Mouse (Mus musculus): Measurements from ENCODE around the gene 0610012G03Rik. TPM values are rescaled to one million over a fixed set of nuclear protein-coding genes. Genes with fewer than 3 reads are reported as not detected.
"Not testable (repeated sequence)": the region's sequence is repeated elsewhere in the genome, so short reads cannot be mapped to it uniquely, and the experiment has no call there.

0610012G03Rik gene
- total RNA-seq (2021) = 10 to 100 TPM; 52.7 to 56.6 TPM
- long read RNA-seq, experiment 1, transcript 0610012G03Rik-201 (1 exons, 1,445 nt) = major isoform, 150 of 150 reads
- long read RNA-seq, experiment 1, partial matches to known transcripts = 0 of 150 reads
- long read RNA-seq, experiment 1, other reads (novel, unspliced or antisense) = 0 of 150 reads
- long read RNA-seq, experiment 2, transcript 0610012G03Rik-201 (1 exons, 1,445 nt) = major isoform, 120 of 120 reads
- long read RNA-seq, experiment 2, partial matches to known transcripts = 0 of 120 reads
- long read RNA-seq, experiment 2, other reads (novel, unspliced or antisense) = 0 of 120 reads

DNA sequence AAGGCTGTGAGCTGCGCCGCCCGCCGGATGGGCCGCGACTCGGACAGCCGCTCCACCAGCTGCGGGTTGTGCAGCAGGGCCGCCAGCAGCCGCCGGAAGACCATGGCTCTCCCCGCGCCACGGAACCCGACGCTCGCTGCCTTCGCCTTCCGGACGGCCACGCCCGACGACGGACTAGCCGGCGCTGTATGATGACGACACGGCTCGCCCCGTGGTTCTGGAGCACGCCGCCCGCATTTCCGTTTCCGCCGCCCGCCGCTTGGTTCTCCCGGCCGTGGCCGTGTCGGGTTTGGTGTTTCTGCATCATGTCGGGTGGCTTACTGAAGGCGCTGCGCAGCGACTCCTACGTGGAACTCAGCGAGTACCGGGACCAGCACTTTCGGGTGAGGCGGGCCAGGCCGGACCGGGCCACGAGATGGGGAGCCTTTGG is at the start of gene 0610012G03Rik, which contains the start of gene Ncbp2:
Gene 0610012G03Rik (minus strand): TSS at position 150 of the 430 bp plus-strand sequence.
Gene Ncbp2 (plus strand): TSS at position 169 of the 430 bp plus-strand sequence.
- DNase-seq (ENCODE audit: low spot score) = peak; percentile 95

DNA sequence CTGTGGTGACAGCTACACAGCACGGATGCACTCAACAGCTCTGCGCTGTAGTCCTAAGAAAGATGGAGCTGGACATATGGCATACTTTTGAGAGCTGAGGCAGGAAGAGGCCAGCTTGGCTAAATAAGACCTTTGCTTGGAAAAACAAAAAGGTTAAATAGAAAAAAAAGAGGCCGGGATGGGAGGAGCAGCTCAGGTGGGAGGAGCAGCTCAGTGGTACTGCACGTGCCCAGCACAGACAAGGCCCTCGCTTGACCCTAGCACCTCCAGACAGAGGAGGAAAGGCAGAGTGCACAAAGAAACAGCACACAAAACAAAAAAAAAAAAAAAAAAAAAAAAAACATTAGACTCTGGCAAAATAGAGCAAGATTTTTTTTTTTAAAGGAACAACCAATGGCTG is 48.1 kb upstream of the 0610012G03Rik start:
- DNase-seq (ENCODE audit: low spot score) = no peak

DNA sequence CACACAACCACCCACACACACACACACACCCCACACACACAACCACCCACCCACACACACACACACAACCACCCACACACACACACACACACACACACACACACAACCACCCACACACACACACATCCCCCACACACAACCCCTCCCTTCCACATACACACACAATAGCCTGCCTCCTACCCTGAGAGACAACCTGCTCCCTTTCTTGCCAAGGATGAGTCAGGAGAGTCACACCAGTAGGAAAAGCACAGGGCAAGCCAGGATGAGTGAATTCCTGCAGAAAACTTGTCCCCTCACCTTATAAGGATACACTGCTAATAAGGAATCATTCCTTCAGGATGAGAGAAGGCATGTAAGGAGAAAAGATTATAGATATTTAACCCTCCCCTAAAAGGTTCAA is 45.7 kb upstream of the 0610012G03Rik start:
- no peak for DNase-seq (ENCODE audit: low spot score)

DNA sequence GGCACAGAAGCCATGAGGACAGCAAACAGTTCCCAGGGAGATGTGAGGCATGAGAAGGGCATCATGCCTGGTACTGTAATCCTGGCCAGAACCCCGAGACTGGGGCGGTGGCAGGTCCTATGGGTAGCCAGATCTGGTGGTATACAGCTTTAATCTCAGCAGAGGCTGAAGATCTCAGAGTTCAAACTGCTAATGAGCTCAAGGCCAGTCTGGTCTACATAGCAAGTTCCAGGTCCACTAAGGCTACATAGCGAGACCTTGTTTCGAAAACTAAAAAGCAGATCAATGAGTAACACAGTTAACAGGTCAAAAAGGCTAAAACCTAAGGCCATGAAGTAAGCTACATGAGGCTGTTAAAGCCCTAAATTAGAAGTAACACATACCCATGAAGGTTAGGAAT is 44.9 kb upstream of the 0610012G03Rik start:
- DNase-seq (ENCODE audit: low spot score) = no peak

DNA sequence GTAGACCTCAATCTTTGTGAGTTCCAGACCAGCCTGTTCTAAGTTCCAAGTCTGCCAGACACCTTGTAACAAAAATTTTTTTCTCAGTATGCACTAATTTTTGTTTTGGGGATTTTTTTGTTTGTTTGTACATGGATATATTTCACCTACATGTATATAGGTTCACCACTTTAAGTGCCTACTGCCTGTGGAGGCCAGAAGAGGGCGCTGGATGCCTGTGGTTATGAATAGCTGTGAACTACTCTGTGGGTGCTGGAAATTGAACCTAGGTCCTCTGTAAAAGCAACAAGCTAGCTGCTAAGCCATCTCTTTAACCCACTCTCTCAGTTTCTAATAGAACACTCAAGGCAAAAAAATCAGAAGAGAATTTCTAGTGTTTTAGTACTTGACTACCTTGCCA is 43.7 kb upstream of the 0610012G03Rik start:
- no peak for DNase-seq (ENCODE audit: low spot score)

DNA sequence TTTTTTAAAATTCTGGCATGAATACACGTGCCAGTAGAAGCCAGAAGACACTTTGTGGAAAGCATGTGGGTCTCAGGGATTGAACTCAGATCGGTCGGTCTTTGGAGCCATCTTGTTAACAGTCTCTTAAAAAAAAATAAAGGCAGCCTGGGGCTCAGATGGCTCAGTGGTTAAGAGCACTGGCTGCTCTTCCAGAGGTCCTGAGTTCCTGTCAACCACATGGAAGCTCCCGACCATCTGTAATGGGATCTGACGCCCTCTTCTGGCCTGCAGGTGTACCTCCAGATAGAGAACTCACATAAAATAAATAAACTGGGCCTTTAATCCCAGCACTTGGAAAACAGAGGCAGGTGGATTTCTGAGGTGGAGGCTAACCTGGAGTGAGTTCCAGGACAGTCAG is 32.7 kb upstream of the 0610012G03Rik start:
- DNase-seq (ENCODE audit: low spot score) = no peak

DNA sequence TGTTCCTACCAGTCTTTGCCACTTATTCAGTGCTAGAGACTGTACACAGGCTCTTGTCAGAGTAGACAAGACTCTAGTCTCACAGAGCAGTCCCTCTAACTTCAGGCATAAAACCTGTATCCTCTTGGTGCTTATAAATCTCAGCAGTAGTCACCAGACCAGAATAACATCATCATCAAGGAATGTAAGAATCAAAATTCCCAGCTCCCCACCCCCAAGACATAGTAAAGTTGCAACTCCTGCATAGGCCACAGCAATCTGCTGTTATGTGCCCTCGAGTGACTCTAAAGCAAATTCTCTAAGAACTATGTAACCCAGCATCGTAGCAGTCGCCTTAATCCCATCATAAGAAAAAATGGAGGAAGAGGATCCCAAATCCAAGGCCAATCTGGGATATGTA is 31.2 kb upstream of the 0610012G03Rik start:
- DNase-seq (ENCODE audit: low spot score) = no peak

DNA sequence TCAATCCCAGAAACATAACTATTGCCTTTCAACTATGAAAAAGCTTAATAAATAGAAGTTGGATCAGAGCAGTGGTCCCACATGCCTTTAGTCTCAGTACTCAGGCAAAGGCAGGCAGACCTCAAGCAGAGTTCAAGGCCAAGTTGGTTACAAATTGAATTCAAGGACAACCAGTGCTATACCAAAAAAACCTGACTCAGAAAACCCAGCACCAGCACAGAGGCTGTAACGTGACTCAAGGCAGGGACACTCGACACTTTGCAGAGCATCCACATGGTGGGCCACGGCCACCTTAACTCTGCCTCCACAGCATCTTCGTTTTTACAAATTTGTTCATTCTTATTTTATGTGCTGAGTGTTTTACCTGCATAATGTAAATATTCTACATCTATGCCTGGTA is 27.0 kb upstream of the 0610012G03Rik start:
- DNase-seq (ENCODE audit: low spot score) = no peak

DNA sequence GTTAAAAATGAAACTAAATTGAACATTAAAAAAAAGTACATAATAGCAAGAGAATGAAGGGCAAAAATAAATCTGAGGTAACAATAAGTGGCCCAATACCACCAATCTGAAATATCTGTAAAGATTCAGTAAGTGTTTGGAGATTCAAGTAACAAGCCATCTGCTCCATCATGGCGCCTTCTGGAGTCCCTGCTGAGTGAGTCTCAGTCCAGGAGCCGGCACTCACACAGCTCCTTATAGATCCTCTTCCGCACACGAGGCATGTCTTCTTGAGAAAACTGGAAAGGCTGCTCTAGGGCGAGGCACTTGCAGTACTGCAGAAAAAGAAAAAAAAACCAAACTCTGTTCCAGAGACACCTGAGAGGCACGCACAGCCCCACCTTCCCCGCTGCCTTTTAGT is 14.9 kb upstream of the 0610012G03Rik start:
- DNase-seq (ENCODE audit: low spot score) = no peak

DNA sequence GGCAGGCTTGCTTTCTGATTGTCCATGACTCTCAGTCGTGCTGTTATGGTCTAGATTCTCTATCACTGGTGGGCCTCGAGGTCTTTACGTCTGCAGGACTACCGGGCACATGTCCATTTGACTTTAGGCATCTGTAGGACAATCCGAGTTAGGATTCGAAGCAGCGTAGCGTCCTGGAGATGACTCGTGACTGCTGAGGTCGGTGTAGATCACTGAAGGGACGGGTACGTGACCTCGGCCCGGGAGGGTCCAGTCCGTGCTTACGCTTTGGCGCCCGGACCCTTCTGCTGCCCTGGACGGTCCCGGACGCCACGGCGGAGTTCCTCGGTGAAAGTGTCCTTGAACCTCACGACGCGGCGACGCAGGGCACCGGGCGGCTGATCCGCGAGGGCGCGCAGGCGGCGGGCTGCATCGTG is 385 bp downstream of the 0610012G03Rik start:
- peak; percentile 20 for DNase-seq (ENCODE audit: low spot score)

DNA sequence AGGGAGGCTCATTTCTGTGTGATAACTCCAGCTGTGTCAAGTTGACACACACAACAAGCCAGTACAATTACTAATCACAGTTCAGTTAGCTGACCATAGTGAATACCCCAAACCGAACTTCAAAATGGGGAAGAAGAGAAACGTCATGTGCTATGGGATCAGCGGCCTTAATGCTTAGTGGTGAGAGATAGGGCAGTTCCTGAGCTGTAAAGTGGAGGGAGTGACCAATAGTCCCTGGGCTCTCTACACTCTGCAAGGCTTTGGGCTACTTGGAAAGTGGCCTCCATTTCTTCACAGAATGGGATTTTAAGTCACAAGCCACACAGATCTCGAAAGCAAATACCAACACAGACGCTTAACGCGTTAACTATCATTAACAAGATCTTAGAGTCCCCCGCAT is 961 bp downstream of the 0610012G03Rik start:
- no peak for DNase-seq (ENCODE audit: low spot score)

DNA sequence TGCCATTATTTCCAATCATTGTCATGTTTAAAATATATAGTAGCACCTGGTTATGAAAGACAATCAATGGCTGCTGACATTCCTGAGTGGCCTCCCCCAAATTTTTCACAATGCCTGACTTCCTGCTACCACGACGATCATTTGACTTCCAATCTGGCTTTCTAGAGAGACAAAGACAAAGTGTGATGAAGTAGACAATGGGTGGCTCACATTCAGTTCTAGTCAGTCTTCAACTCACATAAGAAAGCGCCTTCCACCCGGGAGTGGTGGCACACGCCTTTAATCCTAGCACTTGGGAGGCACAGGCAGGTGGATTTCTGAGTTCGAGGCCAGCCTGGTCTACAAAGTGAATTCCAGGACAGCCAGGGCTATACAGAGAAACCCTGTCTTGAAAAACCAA is 2.3 kb downstream of the 0610012G03Rik start:
- not testable (repeated sequence) for DNase-seq (ENCODE audit: low spot score)

DNA sequence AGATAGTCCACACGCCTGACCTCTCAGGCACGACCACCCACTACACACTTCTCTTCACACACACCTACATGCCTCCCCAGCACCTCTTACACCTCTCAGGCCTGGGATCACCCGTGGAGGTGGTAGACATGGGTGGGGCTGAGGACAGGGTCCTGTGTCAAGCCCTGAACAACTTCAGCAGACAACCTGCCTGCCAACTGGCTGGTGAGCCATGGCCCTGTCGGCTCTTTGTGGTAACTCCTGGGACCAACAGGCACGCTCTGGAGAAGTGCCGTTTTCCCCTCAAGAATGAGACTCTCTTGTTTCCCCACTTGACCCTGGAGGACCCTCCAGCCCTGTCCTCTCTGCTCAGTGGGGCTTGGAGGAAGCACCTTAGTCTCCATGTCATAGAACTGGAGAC is 2.9 kb downstream of the 0610012G03Rik start:
- no peak for DNase-seq (ENCODE audit: low spot score)

DNA sequence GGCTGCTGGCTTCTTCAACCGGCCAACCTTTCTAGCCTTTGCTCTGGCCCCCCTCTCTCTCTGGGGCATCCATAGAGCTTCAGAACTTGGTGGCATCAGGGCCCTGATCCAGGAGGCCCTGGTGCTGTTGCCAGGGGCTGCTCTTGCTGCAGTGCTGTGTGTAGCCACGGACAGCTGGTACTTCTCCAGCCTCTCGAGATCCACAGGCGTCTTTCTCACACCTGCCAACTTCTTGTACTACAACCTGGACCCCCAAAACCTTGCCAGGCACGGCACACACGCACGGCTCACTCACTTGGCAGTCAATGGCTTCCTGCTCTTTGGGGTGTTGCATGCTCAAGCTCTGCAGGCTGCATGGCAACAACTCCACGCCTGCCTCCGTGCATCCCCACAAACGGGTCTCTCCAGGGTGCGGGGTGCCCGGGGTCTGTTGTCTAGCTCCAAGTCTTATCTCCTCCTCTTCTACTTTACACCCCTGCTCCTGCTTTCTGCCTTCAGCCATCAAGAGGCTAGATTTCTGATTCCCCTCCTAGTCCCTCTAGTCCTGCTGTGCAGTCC is 3.5 kb downstream of the 0610012G03Rik start:
- DNase-seq (ENCODE audit: low spot score) = no peak

DNA sequence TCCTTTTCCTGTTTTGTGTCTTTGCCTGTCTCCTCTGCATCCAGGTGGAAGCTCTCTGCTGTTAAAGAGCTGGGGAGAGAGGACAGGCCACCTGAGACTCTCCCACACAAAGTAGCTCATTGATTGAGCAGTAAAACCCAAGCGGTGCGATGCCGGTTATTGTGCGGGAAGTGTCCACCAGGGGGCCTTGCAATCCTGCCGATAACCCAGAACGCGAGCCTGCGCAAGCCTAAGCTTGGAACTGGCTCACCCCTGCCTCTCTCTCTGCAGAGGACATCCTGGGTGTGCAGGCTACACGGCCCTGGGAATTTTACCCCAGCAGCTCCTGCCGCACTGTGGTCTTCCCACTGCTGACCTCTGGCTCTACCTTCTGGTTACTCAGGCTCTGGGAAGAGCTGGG is 4.3 kb downstream of the 0610012G03Rik start:
- DNase-seq (ENCODE audit: low spot score) = peak; percentile 63

DNA sequence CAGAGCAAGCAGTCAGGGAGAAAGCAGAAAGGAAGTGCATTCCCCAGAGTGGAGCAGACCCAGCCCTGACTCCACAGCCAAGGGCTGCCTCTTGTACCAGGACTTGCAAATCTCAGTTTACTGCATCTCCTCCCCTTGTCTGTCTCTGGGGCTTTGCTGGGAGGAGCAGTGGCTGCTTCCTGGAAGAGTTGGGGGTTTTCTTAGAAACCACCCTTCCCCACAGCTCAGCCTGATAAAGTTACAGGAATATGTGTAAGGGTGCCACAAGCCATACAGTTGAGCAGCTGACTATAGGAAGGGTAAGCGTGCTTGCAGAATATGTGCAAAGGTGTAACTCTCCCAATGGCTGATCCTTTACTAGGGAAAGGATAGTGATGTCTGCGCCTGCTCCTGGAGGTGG is 7.7 kb downstream of the 0610012G03Rik start:
- no peak for DNase-seq (ENCODE audit: low spot score)

DNA sequence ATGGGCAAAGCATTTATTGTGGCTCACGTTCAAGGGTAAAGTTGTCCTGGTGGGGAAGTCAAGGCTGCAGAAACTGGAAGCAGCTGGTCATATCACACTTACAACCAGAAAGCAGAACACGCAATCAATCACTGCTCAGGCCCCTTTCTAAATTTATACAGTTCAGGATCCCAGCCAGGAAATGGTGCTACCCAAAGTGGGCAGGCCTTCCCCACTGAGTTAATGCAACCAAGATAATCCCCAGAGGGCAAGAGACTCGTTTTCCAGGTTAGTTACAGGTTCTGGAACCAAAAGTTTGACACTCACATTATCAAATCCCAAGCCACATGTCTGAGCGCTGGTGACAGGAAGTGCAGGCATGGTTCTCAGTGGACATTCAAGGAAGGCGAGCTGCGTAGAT is 9.4 kb downstream of the 0610012G03Rik start:
- DNase-seq (ENCODE audit: low spot score) = peak; percentile 31

DNA sequence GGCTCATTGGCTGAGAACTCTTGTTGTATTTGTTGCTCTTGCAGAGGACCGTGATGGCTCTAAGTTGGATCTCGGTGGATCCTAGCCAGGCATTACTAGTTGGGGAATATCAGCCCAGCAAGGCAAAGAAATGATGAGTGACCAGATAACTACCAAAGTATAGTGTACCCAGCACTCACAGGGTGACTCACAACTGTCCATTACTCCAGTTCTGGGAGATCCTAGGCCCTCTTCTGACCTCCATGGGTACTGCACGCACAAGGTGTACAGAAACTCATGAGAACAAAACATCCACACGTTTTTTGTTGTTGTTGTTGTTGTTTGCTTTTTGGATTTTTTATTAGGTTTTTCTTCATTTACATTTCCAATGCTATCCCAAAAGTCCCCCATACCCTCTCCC is 11.7 kb downstream of the 0610012G03Rik start:
- no peak for DNase-seq (ENCODE audit: low spot score)

DNA sequence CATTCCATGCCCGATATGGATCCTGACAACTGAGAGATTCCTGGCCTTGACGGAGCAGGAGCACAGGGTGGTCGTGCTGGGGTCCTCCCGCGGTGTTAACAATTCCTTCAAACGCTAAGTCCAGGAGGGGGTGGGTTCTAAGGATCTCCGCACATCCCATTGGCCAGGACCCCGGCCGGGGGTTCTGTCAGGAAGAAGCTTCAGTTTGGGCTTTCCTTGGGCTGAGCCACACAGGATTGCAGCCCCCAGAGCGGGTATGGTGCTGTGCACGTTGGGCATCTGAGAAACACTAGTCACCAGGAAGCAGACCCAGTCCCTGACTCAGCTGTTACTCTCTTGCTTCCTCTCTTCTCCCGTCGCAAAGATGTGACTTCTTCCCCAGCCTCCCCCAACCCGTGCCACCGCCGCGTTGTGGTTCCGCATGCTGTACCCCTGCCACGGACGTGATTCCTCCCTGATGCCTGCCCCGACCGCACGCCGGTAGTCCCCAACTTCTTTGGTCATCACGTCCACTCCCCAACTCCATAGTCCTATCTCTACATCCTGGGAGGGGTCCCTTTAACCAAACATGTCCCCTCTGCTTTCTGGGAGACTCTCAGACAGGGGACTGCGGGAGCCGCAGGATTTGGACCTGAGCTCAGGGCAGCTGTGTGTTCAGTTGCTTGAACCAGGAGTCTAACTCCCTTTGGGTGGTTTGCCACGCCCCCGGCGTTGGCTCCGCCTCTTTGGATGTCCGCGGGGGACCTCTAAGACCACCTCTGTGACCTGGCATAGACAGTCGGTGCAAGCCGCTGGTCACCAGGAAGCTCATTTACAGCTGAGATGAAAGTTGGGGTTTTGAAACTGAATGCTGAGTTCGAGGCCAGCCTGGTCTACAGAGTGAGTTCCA is 13.0 kb downstream of the 0610012G03Rik start:
- DNase-seq (ENCODE audit: low spot score) = no peak

DNA sequence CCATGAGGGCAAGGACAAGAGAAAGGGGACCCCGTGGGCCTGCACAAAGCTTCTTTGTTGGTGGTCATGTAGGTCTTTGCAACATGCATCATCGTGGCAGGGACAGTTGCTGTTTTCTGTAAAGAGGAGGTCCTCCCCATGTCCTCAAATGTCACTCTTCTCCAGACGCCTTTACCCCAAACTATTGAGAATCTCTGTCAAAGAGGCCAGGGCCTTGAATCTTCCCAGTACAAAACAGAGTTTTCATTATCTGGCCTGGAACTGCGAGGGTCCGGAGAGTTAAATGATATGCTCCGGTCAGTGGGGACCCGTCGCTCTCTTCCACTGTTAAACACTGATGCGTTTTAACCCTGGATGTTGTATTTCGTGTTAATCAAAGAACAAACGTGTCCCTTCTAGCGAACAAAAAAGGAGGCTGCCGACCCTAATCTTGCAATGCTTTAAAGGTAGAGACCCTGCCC is 13.7 kb downstream of the 0610012G03Rik start:
- DNase-seq (ENCODE audit: low spot score) = no peak

DNA sequence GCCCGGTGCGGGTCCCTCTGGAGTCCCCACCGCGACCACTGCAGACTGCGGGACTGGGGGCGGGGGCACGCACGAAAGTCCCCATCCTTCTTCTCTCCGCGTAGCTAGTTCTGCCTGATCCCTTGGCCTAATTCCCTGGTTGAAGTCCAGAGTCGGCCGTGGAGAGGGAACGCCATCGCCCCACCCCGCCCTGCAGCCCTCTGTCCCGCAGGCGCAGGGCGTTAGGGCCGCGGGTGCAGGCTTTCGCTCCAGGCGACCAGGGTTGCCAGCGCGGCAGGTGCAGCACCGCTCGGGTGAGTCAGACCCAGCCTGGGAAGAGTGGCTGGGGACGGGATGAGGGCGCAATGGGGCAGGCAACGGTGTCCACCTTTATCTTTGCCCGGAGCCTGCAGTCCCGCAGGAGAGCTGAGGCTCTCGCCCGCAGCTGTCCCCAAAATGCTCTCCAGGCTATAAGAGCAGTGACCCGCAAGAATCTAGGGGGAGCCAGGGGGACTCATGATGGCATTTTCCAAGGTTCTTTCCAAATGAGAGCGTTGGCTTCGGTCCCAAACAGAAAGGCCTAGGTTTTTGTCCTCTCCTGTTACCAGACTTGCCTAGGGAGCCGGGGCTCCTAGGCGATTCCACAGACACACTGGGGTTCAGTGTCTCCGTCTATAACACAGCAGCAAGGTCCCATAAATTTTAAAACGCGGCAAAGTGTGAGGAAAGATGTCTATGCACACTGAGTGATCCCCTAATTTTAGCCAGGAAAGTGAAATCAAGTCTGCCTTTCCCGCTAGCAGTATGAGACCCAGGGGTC is 14.3 kb downstream of the 0610012G03Rik start, which contains the start of gene Pigz:
Gene Pigz (plus strand): TSS at position 101 of the 799 bp plus-strand sequence.
- DNase-seq (ENCODE audit: low spot score) = peak; percentile 74

Data from gastrocnemius, adult 18-20 months (tissue).